Mouse (Mus musculus) layer of hippocampus, postnatal 36 days (tissue): ENCODE data around the gene Klhdc3. TPM values are rescaled to one million over a fixed set of nuclear protein-coding genes. Genes with fewer than 3 reads are reported as not detected.

Source experiments
- DNase-seq, 2 experiments: peaks; one replicate each; pipeline ENCODE4 v3.0.0; 2022
- total RNA-seq, 2 experiments: library from RNA; stranded (reverse); gene quantifications; 2 replicates each; pipeline ENCODE4 v1.2.3; 2021

Gene Klhdc3
- total RNA-seq, 2 experiments from 2014 or later: 166 to 167 TPM

GRCm38 (mm10) chr17:46651755-46652547, 28.8 kb downstream of the Klhdc3 start:
- no peak for DNase-seq

- DNase-seq: no peak
These were observed 29.4 kb downstream of the Klhdc3 start for GRCm38 (mm10) chr17:46651292-46651691.

- peak; percentile 89 to 90 for DNase-seq
These were observed 30.3 kb downstream of the Klhdc3 start, which contains the start of gene Cul7 for GRCm38 (mm10) chr17:46650232-46651031. Gene Cul7, plus strand, starts transcription at chr17:46650337.

- no peak for DNase-seq
These were observed 30.9 kb downstream of the Klhdc3 start for GRCm38 (mm10) chr17:46649811-46650210.

- DNase-seq: no peak
These were observed 32.3 kb downstream of the Klhdc3 start for GRCm38 (mm10) chr17:46648436-46648835.

- DNase-seq: no peak
These were observed 33.4 kb downstream of the Klhdc3 start for GRCm38 (mm10) chr17:46647279-46647678.

- no peak for DNase-seq
These were observed 34.4 kb downstream of the Klhdc3 start for GRCm38 (mm10) chr17:46646322-46646662.

GRCm38 (mm10) chr17:46645561-46646321, 35.0 kb downstream of the Klhdc3 start, which contains the start of the genes Klc4 and Mrpl2:
Gene Klc4, minus strand, starts transcription at chr17:46646022.
Gene Mrpl2, plus strand, starts transcription at chr17:46646229.
- DNase-seq: peak; percentile 98 to 99

GRCm38 (mm10) chr17:46644916-46645475, 35.7 kb downstream of the Klhdc3 start:
- DNase-seq: no peak

GRCm38 (mm10) chr17:46644152-46644805, 36.4 kb downstream of the Klhdc3 start:
- no peak for DNase-seq

GRCm38 (mm10) chr17:46642060-46642459, 38.7 kb downstream of the Klhdc3 start:
- no peak for DNase-seq

GRCm38 (mm10) chr17:46639929-46640328, 40.8 kb downstream of the Klhdc3 start:
- no peak for DNase-seq

- peak; percentile 53 to 66 for DNase-seq
These were observed 43.7 kb downstream of the Klhdc3 start for GRCm38 (mm10) chr17:46636831-46637523.

GRCm38 (mm10) chr17:46629685-46630441, 50.9 kb downstream of the Klhdc3 start:
- DNase-seq: no peak

- DNase-seq: peak; percentile 70 to 71
These were observed 51.7 kb downstream of the Klhdc3 start, which contains the start of gene Ptk7 for GRCm38 (mm10) chr17:46628791-46629684. Gene Ptk7, minus strand, starts transcription at chr17:46629504.

GRCm38 (mm10) chr17:46628471-46628790, 52.3 kb downstream of the Klhdc3 start:
- DNase-seq: no peak

- no peak for DNase-seq
These were observed 53.3 kb downstream of the Klhdc3 start for GRCm38 (mm10) chr17:46627409-46627808.

GRCm38 (mm10) chr17:46624598-46624997, 56.1 kb downstream of the Klhdc3 start:
- no peak for DNase-seq
